Mouse (Mus musculus) forebrain, embryonic 15.5 days (tissue): Measurements from ENCODE around the gene Ccdc88b. TPM values are rescaled to one million over a fixed set of nuclear protein-coding genes. Genes with fewer than 3 reads are reported as not detected.
"Not testable (repeated sequence)": the region's sequence is repeated elsewhere in the genome, so short reads cannot be mapped to it uniquely, and the experiment has no call there.

Experiments
- ATAC-seq: fragments of 200-750 bp; cut with Nextera tagmentation; replicated peaks from 2 replicates; pipeline ENCODE4 v1.8.0; 2017; ENCODE audit warnings: mild to moderate bottlenecking, moderate TSS enrichment, moderate library complexity
- H3K27ac ChIP-seq: fragments of 300-500 bp; sonication (generic); replicated peaks from 2 replicates; pipeline ENCODE4 v1.5.1; 2015; ENCODE audit warnings: mild to moderate bottlenecking, inconsistent platforms
- H3K27me3 ChIP-seq: fragments of 300-500 bp; sonication (generic); 2 replicates; pipeline ENCODE4 v1.6.1; 2015; ENCODE audit warnings: inconsistent platforms
- H3K36me3 ChIP-seq: fragments of 300-500 bp; sonication (generic); 2 replicates; pipeline ENCODE4 v1.6.1; 2015; ENCODE audit warnings: mild to moderate bottlenecking, inconsistent platforms
- H3K4me1 ChIP-seq: fragments of 300-500 bp; sonication (generic); 2 replicates; pipeline ENCODE4 v1.6.1; 2015; ENCODE audit warnings: inconsistent platforms
- H3K4me2 ChIP-seq: fragments of 300-500 bp; sonication (generic); replicated peaks from 2 replicates; pipeline ENCODE4 v1.6.1; 2015; ENCODE audit warnings: mild to moderate bottlenecking, inconsistent platforms
- H3K4me3 ChIP-seq: fragments of 300-500 bp; sonication (generic); 2 replicates; pipeline ENCODE4 v1.5.1; 2015; ENCODE audit warnings: mild to moderate bottlenecking, inconsistent platforms
- H3K9ac ChIP-seq: fragments of 300-500 bp; sonication (generic); replicated peaks from 2 replicates; pipeline ENCODE4 v1.6.1; 2015; ENCODE audit warnings: mild to moderate bottlenecking, inconsistent platforms
- H3K9me3 ChIP-seq: fragments of 300-500 bp; sonication (generic); 2 replicates; pipeline ENCODE4 v1.6.1; 2016; ENCODE audit warnings: inconsistent platforms
- WGBS: fragments of 180-500 bp; shearing (Covaris S2); methylation state at CpG from one replicate; pipeline ENCODE4 v1.1.7; 2015; ENCODE audit warnings: mixed read lengths; 5-methylcytosine and 5-hydroxymethylcytosine counted together
- polyA plus RNA-seq: library from polyadenylated mRNA; unstranded; fragments of >200 nt; fragmentation: Nextera tagmentation; extraction: Ambion mirVana; gene quantifications from 2 replicates; pipeline ENCODE4 v1.2.1, GENCODE M21; 2015

The Ccdc88b gene
- 0.40 and 0.71 TPM in 2 replicates for polyA plus RNA-seq

- no peak for ATAC-seq
- 78% methylated on average over 7 of the region's 7 CpGs for WGBS
- no peaks in the 10 kb centered on the region for H3K36me3 ChIP-seq
Measured at GRCm38 (mm10) chr19:6858031-6858430, at the start of gene Ccdc88b. Ccdc88b (minus strand) TSS chr19:6858211.

GRCm38 (mm10) chr19:6907094-6907493, 49.1 kb upstream of the Ccdc88b start:
- no peak overlapping the region for H3K9ac ChIP-seq
- H3K27ac ChIP-seq, result no peak overlapping the region
- no peak overlapping the region for H3K4me3 ChIP-seq
- no peak overlapping the region for H3K4me2 ChIP-seq
- H3K36me3 ChIP-seq, result peaks cover 21% of the 10 kb centered on the region
- 93% methylated on average over 8 of the region's 8 CpGs for WGBS
- H3K4me1 ChIP-seq, result peaks cover 26% of the 10 kb centered on the region
- H3K9me3 ChIP-seq, result no peaks in the 10 kb centered on the region
- no peak for ATAC-seq
- H3K27me3 ChIP-seq, result no peaks in the 10 kb centered on the region

More at GRCm38 (mm10) chr19:6858031-6858430, at the start of gene Ccdc88b:
- H3K4me1 ChIP-seq, result peaks cover 20% of the 10 kb centered on the region
- H3K27me3 ChIP-seq, result no peaks in the 10 kb centered on the region
- H3K4me2 ChIP-seq, result no peak within 1 kb of the TSS
- H3K9me3 ChIP-seq, result no peaks in the 10 kb centered on the region
- H3K9ac ChIP-seq, result no peak within 1 kb of the TSS
- H3K27ac ChIP-seq, result no peak within 1 kb of the TSS
- no peak within 1 kb of the TSS for H3K4me3 ChIP-seq

- no peak for ATAC-seq
- Histone ChIP-seq H3K9ac (no peak overlapping the region), H3K36me3 (0 out of 2 replicates have a peak, but pooled peaks cover 13% of the 10 kb centered on the region), H3K4me1 (peaks cover 23% of the 10 kb centered on the region), H3K4me2 (no peak overlapping the region), H3K27ac (no peak overlapping the region), H3K27me3 (no peaks in the 10 kb centered on the region), H3K9me3 (no peaks in the 10 kb centered on the region), H3K4me3 (no peak overlapping the region)
- 92% methylated on average over 3 of the region's 3 CpGs for WGBS
Measured at GRCm38 (mm10) chr19:6906199-6906598, 48.2 kb upstream of the Ccdc88b start.

GRCm38 (mm10) chr19:6905498-6906159, 47.6 kb upstream of the Ccdc88b start:
- Histone ChIP-seq H3K4me1 (peaks cover 20% of the 10 kb centered on the region), H3K9me3 (no peaks in the 10 kb centered on the region), H3K27ac (no peak overlapping the region), H3K4me3 (no peak overlapping the region), H3K4me2 (no peak overlapping the region), H3K36me3 (0 out of 2 replicates have a peak, but pooled peaks cover 10% of the 10 kb centered on the region), H3K9ac (no peak overlapping the region), H3K27me3 (no peaks in the 10 kb centered on the region)
- no peak for ATAC-seq
- WGBS, result 92% methylated on average over 11 of the region's 11 CpGs

- WGBS, result 72% methylated on average over 2 of the region's 2 CpGs
- H3K36me3 ChIP-seq, result 0 out of 2 replicates have a peak, but pooled peaks cover 10% of the 10 kb centered on the region
- H3K27ac ChIP-seq, result no peak overlapping the region
- H3K4me2 ChIP-seq, result no peak overlapping the region
- no peak for ATAC-seq
- H3K9ac ChIP-seq, result no peak overlapping the region
- no peak overlapping the region for H3K4me3 ChIP-seq
- no peaks in the 10 kb centered on the region for H3K9me3 ChIP-seq
- no peaks in the 10 kb centered on the region for H3K27me3 ChIP-seq
- peaks cover 16% of the 10 kb centered on the region for H3K4me1 ChIP-seq
Measured at GRCm38 (mm10) chr19:6904846-6905245, 46.8 kb upstream of the Ccdc88b start.

- H3K9me3 ChIP-seq, result no peaks in the 10 kb centered on the region
- H3K4me3 ChIP-seq, result no peak overlapping the region
- no peak overlapping the region for H3K27ac ChIP-seq
- 0 out of 2 replicates have a peak, but pooled peaks cover 10% of the 10 kb centered on the region for H3K36me3 ChIP-seq
- H3K4me2 ChIP-seq, result no peak overlapping the region
- 91% methylated on average over 1 of the region's 1 CpGs for WGBS
- H3K9ac ChIP-seq, result no peak overlapping the region
- no peaks in the 10 kb centered on the region for H3K27me3 ChIP-seq
- H3K4me1 ChIP-seq, result peaks cover 5% of the 10 kb centered on the region
- no peak for ATAC-seq
Measured at GRCm38 (mm10) chr19:6903031-6903430, 45.0 kb upstream of the Ccdc88b start.

GRCm38 (mm10) chr19:6899641-6900040, 41.6 kb upstream of the Ccdc88b start:
- H3K4me2 ChIP-seq, result no peak overlapping the region
- 82% methylated on average over 4 of the region's 4 CpGs for WGBS
- H3K4me3 ChIP-seq, result no peak overlapping the region
- H3K9ac ChIP-seq, result no peak overlapping the region
- no peaks in the 10 kb centered on the region for H3K4me1 ChIP-seq
- no peaks in the 10 kb centered on the region for H3K9me3 ChIP-seq
- no peaks in the 10 kb centered on the region for H3K27me3 ChIP-seq
- ATAC-seq, result no peak
- H3K27ac ChIP-seq, result no peak overlapping the region
- no peaks in the 10 kb centered on the region for H3K36me3 ChIP-seq

- not testable (repeated sequence) for H3K27me3 ChIP-seq, H3K9ac ChIP-seq, H3K27ac ChIP-seq, H3K36me3 ChIP-seq, H3K4me3 ChIP-seq, H3K4me1 ChIP-seq, H3K4me2 ChIP-seq, ATAC-seq, H3K9me3 ChIP-seq
- 91% methylated on average over 18 of the region's 18 CpGs for WGBS
Measured at GRCm38 (mm10) chr19:6895608-6896305, 37.7 kb upstream of the Ccdc88b start.

- H3K4me3 ChIP-seq, result no peak overlapping the region
- H3K4me1 ChIP-seq, result no peaks in the 10 kb centered on the region
- H3K27me3 ChIP-seq, result no peaks in the 10 kb centered on the region
- 92% methylated on average over 14 of the region's 14 CpGs for WGBS
- H3K4me2 ChIP-seq, result no peak overlapping the region
- no peaks in the 10 kb centered on the region for H3K36me3 ChIP-seq
- H3K27ac ChIP-seq, result no peak overlapping the region
- H3K9me3 ChIP-seq, result no peaks in the 10 kb centered on the region
- no peak overlapping the region for H3K9ac ChIP-seq
- ATAC-seq, result no peak
Measured at GRCm38 (mm10) chr19:6893731-6894451, 35.9 kb upstream of the Ccdc88b start.

- Histone ChIP-seq H3K4me2 (no peak overlapping the region), H3K9me3 (no peaks in the 10 kb centered on the region), H3K4me1 (no peaks in the 10 kb centered on the region), H3K4me3 (no peak overlapping the region), H3K36me3 (no peaks in the 10 kb centered on the region), H3K27me3 (no peaks in the 10 kb centered on the region; the same call in 1 of the 2 replicates), H3K27ac (no peak overlapping the region), H3K9ac (no peak overlapping the region)
- WGBS, result 81% methylated on average over 4 of the region's 4 CpGs
- no peak for ATAC-seq
Measured at GRCm38 (mm10) chr19:6892512-6892911, 34.5 kb upstream of the Ccdc88b start.

- ATAC-seq, result no peak
- Histone ChIP-seq H3K4me3 (no peak overlapping the region), H3K36me3 (no peaks in the 10 kb centered on the region), H3K27me3 (no peaks in the 10 kb centered on the region), H3K4me2 (no peak overlapping the region), H3K27ac (no peak overlapping the region), H3K9me3 (no peaks in the 10 kb centered on the region), H3K4me1 (no peaks in the 10 kb centered on the region), H3K9ac (no peak overlapping the region)
- 90% methylated on average over 4 of the region's 4 CpGs for WGBS
Measured at GRCm38 (mm10) chr19:6877965-6878364, 20.0 kb upstream of the Ccdc88b start.

GRCm38 (mm10) chr19:6876799-6877198, 18.8 kb upstream of the Ccdc88b start:
- H3K27ac ChIP-seq, result no peak overlapping the region
- no peak for ATAC-seq

More at GRCm38 (mm10) chr19:6876799-6877198, 18.8 kb upstream of the Ccdc88b start:
- Histone ChIP-seq H3K27me3 (no peaks in the 10 kb centered on the region), H3K36me3 (no peaks in the 10 kb centered on the region), H3K4me2 (no peak overlapping the region), H3K4me1 (no peaks in the 10 kb centered on the region), H3K9ac (no peak overlapping the region), H3K9me3 (no peaks in the 10 kb centered on the region), H3K4me3 (no peak overlapping the region)
